Mouse (Mus musculus) common myeloid progenitor, adult 5-6 weeks (primary cell): ENCODE results near the gene Vps37c. TPM values are rescaled to one million over a fixed set of nuclear protein-coding genes. Genes with fewer than 3 reads are reported as not detected.

Experiments
- ATAC-seq: replicated peaks from 2 replicates; pipeline ENCODE4 v1.8.0; 2016; ENCODE audit warnings: low read depth, mild to moderate bottlenecking, moderate TSS enrichment, inconsistent platforms; ENCODE audit not compliant: poor library complexity, severe bottlenecking
- total RNA-seq: library from RNA; stranded (forward); fragments of 200-1000, 187-1606 nt; gene quantifications from 2 replicates; pipeline ENCODE4 v1.2.3, GENCODE M21; 2017

The Vps37c gene
- total RNA-seq, 1 experiment from 2014 or later = 11.5 TPM

GRCm38 (mm10) chr19:10735061-10735460, 46.5 kb downstream of the Vps37c start:
- ATAC-seq = no peak

DNA sequence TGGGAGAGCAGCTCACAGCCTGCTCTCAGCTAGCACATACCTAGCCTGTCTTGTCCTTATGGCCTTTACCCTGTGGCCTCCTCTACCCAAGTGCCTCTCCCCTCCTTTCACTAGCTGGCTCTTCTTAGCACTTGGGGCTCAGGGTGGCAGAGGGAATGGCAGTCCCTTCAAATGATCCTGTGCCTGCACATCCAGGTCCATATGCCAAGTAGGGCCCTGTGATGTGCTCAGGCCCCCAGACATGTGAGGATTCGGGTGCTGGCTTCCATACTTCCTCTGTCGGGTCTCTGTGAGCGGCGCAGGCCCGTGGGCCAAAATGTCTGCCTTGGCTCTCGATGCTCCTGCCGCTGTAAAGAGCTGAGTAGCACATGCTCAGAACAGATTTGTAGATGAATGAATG, 47.3 kb downstream of the Vps37c start:
- ATAC-seq = no peak

DNA sequence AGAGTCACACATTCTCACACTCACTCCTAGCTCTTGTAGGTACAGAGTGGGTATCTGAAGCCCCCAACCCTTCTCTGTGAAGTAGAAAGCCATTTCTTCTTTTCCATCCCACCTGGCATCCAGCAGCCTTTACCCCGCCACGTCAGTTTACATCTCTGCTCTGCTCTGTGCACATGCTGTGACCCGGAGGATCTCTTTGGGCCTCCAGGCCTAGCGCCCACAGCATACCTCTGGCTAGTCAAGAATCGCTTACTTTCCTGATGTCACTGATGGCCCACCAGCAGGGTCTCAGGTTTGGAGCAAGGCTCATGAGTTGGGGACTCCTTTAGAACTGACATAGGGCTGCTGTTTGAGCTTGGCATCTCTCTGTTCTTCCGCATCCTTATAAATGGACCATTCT, 49.5 kb downstream of the Vps37c start:
- ATAC-seq = no peak

- ATAC-seq = peak; percentile 77
Measured at GRCm38 (mm10) chr19:10738811-10739210, 50.3 kb downstream of the Vps37c start, which contains the start of gene Cd5. Gene Cd5 (minus strand): TSS chr19:10739002.

- no peak for ATAC-seq
Measured at GRCm38 (mm10) chr19:10739916-10740315, 51.4 kb downstream of the Vps37c start.

DNA sequence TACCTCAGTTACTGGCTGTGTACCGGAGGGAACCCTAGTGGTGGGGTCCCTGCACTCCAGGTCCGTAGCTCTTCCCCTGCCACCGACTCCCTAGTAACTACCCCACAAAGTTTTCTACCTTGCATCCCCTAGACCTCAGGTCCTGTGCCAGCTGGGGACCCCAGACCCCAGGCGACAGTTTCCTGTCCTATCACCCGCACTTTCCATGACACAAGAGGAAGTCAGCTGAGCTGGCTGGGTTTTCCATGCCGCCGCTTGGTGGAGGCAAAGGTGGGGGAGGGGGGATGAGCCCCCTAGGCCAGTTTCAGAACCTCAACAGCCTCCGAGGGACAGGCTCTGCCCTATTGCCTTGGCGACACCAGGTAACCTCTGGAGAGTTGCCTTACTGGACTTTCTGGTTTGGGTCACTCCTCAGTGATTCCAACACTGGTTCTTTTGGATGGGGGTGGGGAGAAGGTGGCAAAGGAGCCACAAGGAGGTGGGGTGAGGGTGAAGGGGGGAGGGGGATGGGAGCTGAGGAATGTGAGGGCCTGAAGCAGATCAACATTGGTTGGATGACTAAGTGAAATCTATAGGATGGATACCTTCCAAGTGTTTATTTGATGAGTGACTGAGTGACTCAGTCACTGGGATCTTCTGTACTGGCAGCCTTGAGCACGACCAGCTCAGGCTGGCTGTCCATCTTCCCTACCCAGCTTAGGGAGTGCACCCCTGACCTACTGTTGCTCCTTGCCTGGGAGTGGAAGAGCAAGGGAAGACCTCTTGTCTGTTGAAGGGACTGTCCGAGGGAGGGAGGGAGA, 52.3 kb downstream of the Vps37c start:
- peak; percentile 71 for ATAC-seq

GRCm38 (mm10) chr19:10742145-10742544, 53.6 kb downstream of the Vps37c start:
- no peak for ATAC-seq

DNA sequence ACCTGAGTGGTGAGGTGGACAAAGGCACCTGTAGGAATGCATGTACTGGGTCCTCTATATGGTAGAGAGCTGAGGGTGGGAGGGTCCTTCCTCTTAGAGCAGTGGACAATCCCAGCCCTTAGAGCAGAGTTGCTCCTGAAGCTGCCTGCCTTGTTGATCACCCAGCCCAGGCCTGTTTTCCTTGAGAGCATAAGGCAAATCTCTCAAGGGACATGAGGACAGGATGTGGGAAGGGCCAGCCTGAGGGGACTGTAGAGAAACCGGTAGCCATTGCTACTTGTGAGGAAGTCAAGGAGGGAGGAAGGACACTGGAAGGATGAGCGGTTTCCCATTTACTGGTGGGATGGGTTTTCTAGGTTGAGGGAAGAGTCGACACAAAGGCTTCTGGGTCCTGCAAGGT, 54.0 kb downstream of the Vps37c start:
- no peak for ATAC-seq

DNA sequence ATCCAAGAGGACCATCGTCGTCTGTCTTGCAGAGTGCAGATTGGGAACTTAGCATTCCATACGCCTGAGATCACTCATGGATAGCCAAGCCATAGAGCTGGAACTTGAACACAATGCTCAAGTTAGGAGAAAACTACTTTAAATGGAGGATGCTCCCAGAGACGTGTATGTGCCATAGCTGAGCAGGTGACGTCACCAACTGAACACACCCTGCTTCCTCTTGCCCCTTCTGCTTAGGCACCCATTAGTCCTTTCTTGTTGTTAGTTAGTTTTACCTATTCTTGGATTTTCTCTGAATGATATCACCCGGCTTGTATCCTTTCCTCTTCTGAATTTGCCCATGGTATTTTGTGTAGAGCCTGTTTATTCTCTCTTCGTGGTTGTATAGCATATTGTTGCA, 58.6 kb downstream of the Vps37c start:
- ATAC-seq = no peak

GRCm38 (mm10) chr19:10747718-10748117, 59.2 kb downstream of the Vps37c start:
- no peak for ATAC-seq

GRCm38 (mm10) chr19:10748401-10749102, 60.0 kb downstream of the Vps37c start:
- no peak for ATAC-seq

DNA sequence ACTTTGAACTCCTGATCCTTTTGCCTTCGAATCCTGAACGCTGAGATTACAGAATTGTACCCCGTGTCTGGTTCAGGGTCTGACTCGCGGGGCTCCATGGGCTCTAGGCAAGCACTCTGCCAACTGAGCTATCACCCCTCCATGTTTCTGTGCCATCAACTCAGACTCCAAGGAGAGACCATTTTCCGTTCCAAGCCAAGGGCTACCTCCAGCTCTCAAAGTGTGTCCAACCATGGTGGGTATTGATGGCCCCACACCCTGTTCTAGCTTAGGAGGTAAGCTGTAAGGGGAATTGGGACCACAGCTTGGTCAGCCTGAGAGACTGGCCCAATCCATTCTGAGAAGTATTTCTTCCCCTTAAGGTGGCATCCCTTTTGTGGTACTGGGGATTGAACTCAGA, 60.8 kb downstream of the Vps37c start:
- ATAC-seq = no peak

- no peak for ATAC-seq
Measured at GRCm38 (mm10) chr19:10750161-10750560, 61.6 kb downstream of the Vps37c start.

DNA sequence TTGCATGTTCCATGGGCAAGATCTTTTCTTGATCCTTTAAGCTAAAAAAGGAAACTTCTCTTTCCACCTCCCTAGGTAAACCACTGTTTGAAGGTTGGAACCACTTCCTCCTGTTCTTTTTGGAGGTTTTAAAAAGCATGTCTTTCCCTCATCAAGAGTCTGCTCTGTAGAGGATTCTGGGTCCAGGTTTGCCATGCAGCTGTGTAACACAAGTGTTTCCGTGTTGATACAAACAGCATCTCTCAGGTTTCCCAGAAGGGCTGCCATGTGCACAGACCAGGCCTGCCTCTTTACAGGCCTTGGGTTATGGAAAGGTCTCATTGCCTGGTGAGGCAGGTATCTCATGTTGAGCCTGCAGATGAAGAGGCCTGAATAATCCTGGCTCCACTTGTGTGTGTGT, 63.1 kb downstream of the Vps37c start:
- ATAC-seq = no peak

- ATAC-seq = no peak
Measured at GRCm38 (mm10) chr19:10752106-10752505, 63.6 kb downstream of the Vps37c start.

- no peak for ATAC-seq
Measured at GRCm38 (mm10) chr19:10752646-10753045, 64.1 kb downstream of the Vps37c start.

DNA sequence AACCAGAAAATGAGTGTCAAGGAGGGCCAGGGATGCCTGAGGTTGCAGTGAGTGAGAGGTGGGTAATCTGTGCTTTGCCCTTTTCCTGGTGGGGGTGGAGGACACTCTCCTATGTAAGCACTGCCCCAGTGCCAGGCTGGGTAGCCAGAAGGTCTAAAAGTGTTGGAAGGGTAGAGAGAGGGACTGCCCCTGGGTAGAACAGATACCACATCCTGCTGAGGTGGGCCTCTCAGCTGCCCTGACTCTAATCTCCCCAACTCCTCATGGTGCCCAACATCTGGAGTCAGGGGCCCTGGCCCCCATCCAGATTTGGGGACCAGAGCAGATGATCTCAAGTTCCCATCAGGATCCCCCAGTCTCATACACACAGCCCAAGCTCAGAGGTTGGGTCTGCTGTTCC, 68.6 kb downstream of the Vps37c start:
- no peak for ATAC-seq

GRCm38 (mm10) chr19:10757526-10757925, 69.0 kb downstream of the Vps37c start:
- ATAC-seq = no peak

GRCm38 (mm10) chr19:10758708-10759107, 70.2 kb downstream of the Vps37c start:
- ATAC-seq = no peak

- 0 out of 2 replicates have a peak, but pooled peaks have one; percentile 29 for ATAC-seq
Measured at GRCm38 (mm10) chr19:10759525-10759924, 71.0 kb downstream of the Vps37c start.
